Comparison of ENCODE assay signal across 11 mouse cellular contexts in the genomic region with DNA sequence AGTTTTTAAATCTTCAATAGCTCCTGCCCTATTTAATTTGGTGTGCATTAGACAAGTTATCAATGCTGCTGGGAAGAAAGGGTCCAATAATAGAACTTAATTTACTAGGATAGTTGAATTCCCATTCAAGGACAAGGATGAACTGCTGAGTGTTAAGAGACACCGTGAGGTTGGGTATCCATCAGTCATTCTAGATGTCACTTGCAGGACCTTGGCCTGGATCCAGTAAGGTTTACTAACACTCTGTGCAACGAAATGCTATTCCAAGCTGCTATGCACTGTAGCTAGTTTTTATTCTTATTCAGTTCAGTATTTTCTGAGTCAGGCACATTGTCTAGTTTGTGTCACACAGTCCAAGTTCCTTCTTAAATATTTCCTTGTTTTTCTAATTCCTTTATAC.
"Had no signal": no experiment of that assay in that cellular context is flagged by ENCODE, and none has a peak within 500 bp of the region (broad histone marks: within the 10 kb centered on the region; RNA-seq: fewer than 3 reads in every experiment).

No protein-coding gene starts in this region.

- H3K27ac ChIP-seq: kidney, postnatal 0 days; limb, embryonic 13.5 days; liver, embryonic 14.5 days; midbrain, embryonic 12.5 days; neural tube, embryonic 13.5 days; stomach, embryonic 15.5 days had no signal

- H3K27me3 ChIP-seq: limb, embryonic 13.5 days; midbrain, embryonic 12.5 days; neural tube, embryonic 13.5 days; stomach, embryonic 15.5 days had no signal

- DNase-seq: kidney, adult 9 months; kidney, postnatal 4 days; lung, adult 18-20 months; retina, postnatal 1 day; thymus, postnatal 4 days had no signal

- H3K4me1 ChIP-seq: limb, embryonic 13.5 days; stomach, embryonic 15.5 days had no signal

- H3K4me3 ChIP-seq: limb, embryonic 13.5 days; midbrain, embryonic 12.5 days; neural tube, embryonic 13.5 days; stomach, embryonic 15.5 days had no signal

- H3K36me3 ChIP-seq: limb, embryonic 13.5 days; midbrain, embryonic 12.5 days; neural tube, embryonic 13.5 days; stomach, embryonic 15.5 days had no signal
